Mouse (Mus musculus) limb, embryonic 13.5 days (tissue): Measurements from ENCODE around the gene Scaf11. TPM values are rescaled to one million over a fixed set of nuclear protein-coding genes. Genes with fewer than 3 reads are reported as not detected.
A peak's percentile ranks its signal among the peaks of the same experiment; 100 is the strongest.
"Not testable (repeated sequence)": the region's sequence is repeated elsewhere in the genome, so short reads cannot be mapped to it uniquely, and the experiment has no call there.

Experiments
- ATAC-seq: fragments of 200-750 bp; cut with Nextera tagmentation; 2 replicates; pipeline ENCODE4 v1.8.0; 2017; ENCODE audit warnings: low read depth, moderate number of reproducible peaks, moderate TSS enrichment; ENCODE audit not compliant: low FRiP score
- H3K27ac ChIP-seq: fragments of 300-500 bp; sonication (generic); 2 replicates; pipeline ENCODE4 v1.5.1; 2015; ENCODE audit warnings: inconsistent platforms, mild to moderate bottlenecking, moderate library complexity
- H3K27me3 ChIP-seq: fragments of 300-500 bp; sonication (generic); 2 replicates; pipeline ENCODE4 v1.6.1; 2015; ENCODE audit warnings: mild to moderate bottlenecking, inconsistent platforms
- H3K36me3 ChIP-seq: fragments of 300-500 bp; sonication (generic); 2 replicates; pipeline ENCODE4 v1.6.1; 2015; ENCODE audit warnings: inconsistent platforms, mild to moderate bottlenecking, moderate library complexity
- H3K4me1 ChIP-seq: fragments of 300-500 bp; sonication (generic); 2 replicates; pipeline ENCODE4 v1.6.1; 2015; ENCODE audit warnings: inconsistent platforms
- H3K4me2 ChIP-seq: fragments of 300-500 bp; sonication (generic); replicated peaks from 2 replicates; pipeline ENCODE4 v1.6.1; 2015; ENCODE audit warnings: inconsistent platforms, mild to moderate bottlenecking, moderate library complexity
- H3K4me3 ChIP-seq: fragments of 300-500 bp; sonication (generic); 2 replicates; pipeline ENCODE4 v1.5.1; 2015; ENCODE audit warnings: moderate library complexity, mild to moderate bottlenecking, inconsistent platforms
- H3K9ac ChIP-seq: fragments of 300-500 bp; sonication (generic); 2 replicates; pipeline ENCODE4 v1.6.1; 2015; ENCODE audit warnings: mild to moderate bottlenecking, inconsistent platforms
- H3K9me3 ChIP-seq: fragments of 300-500 bp; sonication (generic); 2 replicates; pipeline ENCODE4 v1.6.1; 2016; ENCODE audit warnings: inconsistent platforms
- WGBS: fragments of 180-500 bp; shearing (Covaris S2); methylation state at CpG from one replicate; pipeline ENCODE4 v1.1.7; 2015; 5-methylcytosine and 5-hydroxymethylcytosine counted together
- polyA plus RNA-seq: library from polyadenylated mRNA; unstranded; fragments of >200 nt; fragmentation: Nextera tagmentation; extraction: Ambion mirVana; gene quantifications from 2 replicates; pipeline ENCODE4 v1.2.1, GENCODE M21; 2015

Scaf11 gene
- polyA plus RNA-seq: 112 and 116 TPM in 2 replicates

GRCm38 (mm10) chr15:96460730-96461540 lies at the start of gene Scaf11:
Scaf11 (minus strand) TSS chr15:96460843.
- peak within 1 kb of the TSS; percentile 100 for H3K27ac ChIP-seq
- no peaks in the 10 kb centered on the region for H3K36me3 ChIP-seq
- under 1% methylated on average over 73 of the region's 96 CpGs for WGBS
- peak; percentile 94 for ATAC-seq
- H3K4me1 ChIP-seq: peaks cover 36% of the 10 kb centered on the region
- no peaks in the 10 kb centered on the region for H3K9me3 ChIP-seq
- no peaks in the 10 kb centered on the region for H3K27me3 ChIP-seq
- peak within 1 kb of the TSS; percentile 90 for H3K4me2 ChIP-seq
- peak within 1 kb of the TSS; percentile 89 for H3K4me3 ChIP-seq
- peak within 1 kb of the TSS; percentile 97 for H3K9ac ChIP-seq

- H3K4me3 ChIP-seq: no peak overlapping the region
- H3K27me3 ChIP-seq: no peaks in the 10 kb centered on the region
- H3K4me2 ChIP-seq: peak overlapping the region; percentile 25
- H3K27ac ChIP-seq: no peak overlapping the region
- H3K4me1 ChIP-seq: no peaks in the 10 kb centered on the region
- no peak overlapping the region for H3K9ac ChIP-seq
- H3K36me3 ChIP-seq: no peaks in the 10 kb centered on the region
- peaks cover 18% of the 10 kb centered on the region for H3K9me3 ChIP-seq
- no peak for ATAC-seq
- WGBS: 48% methylated on average over 18 of the region's 18 CpGs
Observed at GRCm38 (mm10) chr15:96507097-96507840, 46.6 kb upstream of the Scaf11 start.

GRCm38 (mm10) chr15:96497646-96498045 lies 37.0 kb upstream of the Scaf11 start:
- H3K27ac ChIP-seq: no peak overlapping the region
- no peaks in the 10 kb centered on the region for H3K36me3 ChIP-seq
- no peak overlapping the region for H3K9ac ChIP-seq
- no peaks in the 10 kb centered on the region for H3K4me1 ChIP-seq
- no peak for ATAC-seq
- 91% methylated on average over 7 of the region's 7 CpGs for WGBS
- H3K4me3 ChIP-seq: no peak overlapping the region
- H3K4me2 ChIP-seq: no peak overlapping the region
- peaks cover 15% of the 10 kb centered on the region for H3K9me3 ChIP-seq
- no peaks in the 10 kb centered on the region for H3K27me3 ChIP-seq

- Histone ChIP-seq H3K27me3 (no peaks in the 10 kb centered on the region), H3K9me3 (peaks cover 5% of the 10 kb centered on the region), H3K27ac (no peak overlapping the region), H3K36me3 (no peaks in the 10 kb centered on the region), H3K4me1 (peaks cover 21% of the 10 kb centered on the region), H3K4me2 (no peak overlapping the region), H3K4me3 (no peak overlapping the region), H3K9ac (no peak overlapping the region)
- no peak for ATAC-seq
- WGBS: 79% methylated on average over 6 of the region's 6 CpGs
Observed at GRCm38 (mm10) chr15:96494279-96494678, 33.6 kb upstream of the Scaf11 start.

GRCm38 (mm10) chr15:96493573-96493972 lies 32.9 kb upstream of the Scaf11 start:
- WGBS: 60% methylated on average over 5 of the region's 5 CpGs
- no peak overlapping the region for H3K4me3 ChIP-seq
- no peak overlapping the region for H3K4me2 ChIP-seq
- H3K9ac ChIP-seq: no peak overlapping the region
- peaks cover 5% of the 10 kb centered on the region for H3K9me3 ChIP-seq
- H3K27me3 ChIP-seq: no peaks in the 10 kb centered on the region
- ATAC-seq: no peak
- H3K36me3 ChIP-seq: no peaks in the 10 kb centered on the region
- H3K4me1 ChIP-seq: peaks cover 28% of the 10 kb centered on the region
- no peak overlapping the region for H3K27ac ChIP-seq

- H3K9me3 ChIP-seq, H3K4me3 ChIP-seq, H3K36me3 ChIP-seq, H3K9ac ChIP-seq, H3K4me2 ChIP-seq, H3K27ac ChIP-seq, ATAC-seq, H3K27me3 ChIP-seq: not testable (repeated sequence)
- H3K4me1 ChIP-seq: peaks cover 34% of the 10 kb centered on the region
- 93% methylated on average over 4 of the region's 4 CpGs for WGBS
Observed at GRCm38 (mm10) chr15:96492919-96493318, 32.3 kb upstream of the Scaf11 start.

GRCm38 (mm10) chr15:96491861-96492641 lies 31.4 kb upstream of the Scaf11 start:
- 0 out of 2 replicates have a peak, but pooled peaks have one; percentile 62 for ATAC-seq

GRCm38 (mm10) chr15:96491421-96491820 lies 30.8 kb upstream of the Scaf11 start:
- H3K4me2 ChIP-seq: peak overlapping the region; percentile 10; the same call in 1 of the 2 replicates
- no peak for ATAC-seq
- H3K27me3 ChIP-seq: no peaks in the 10 kb centered on the region
- peak overlapping the region; percentile 65; the same call in 1 of the 2 replicates for H3K27ac ChIP-seq
- H3K36me3 ChIP-seq: no peaks in the 10 kb centered on the region
- H3K4me3 ChIP-seq: no peak overlapping the region
- no peaks in the 10 kb centered on the region; the same call in 1 of the 2 replicates for H3K9me3 ChIP-seq
- no peak overlapping the region for H3K9ac ChIP-seq
- H3K4me1 ChIP-seq: peaks cover 40% of the 10 kb centered on the region
- 9% methylated on average over 3 of the region's 3 CpGs for WGBS

More at GRCm38 (mm10) chr15:96491861-96492641, 31.4 kb upstream of the Scaf11 start:
- Histone ChIP-seq H3K4me3 (no peak overlapping the region), H3K27ac (peak overlapping the region; percentile 65; the same call in 1 of the 2 replicates), H3K36me3 (no peaks in the 10 kb centered on the region), H3K9ac (no peak overlapping the region), H3K4me1 (peaks cover 40% of the 10 kb centered on the region), H3K27me3 (no peaks in the 10 kb centered on the region), H3K4me2 (peak overlapping the region; percentile 10), H3K9me3 (no peaks in the 10 kb centered on the region; the same call in 1 of the 2 replicates)
- 18% methylated on average over 13 of the region's 13 CpGs for WGBS

- no peak overlapping the region for H3K4me2 ChIP-seq
- H3K36me3 ChIP-seq: no peaks in the 10 kb centered on the region
- H3K9me3 ChIP-seq: no peaks in the 10 kb centered on the region; the same call in 1 of the 2 replicates
- H3K27me3 ChIP-seq: no peaks in the 10 kb centered on the region
- H3K4me1 ChIP-seq: peaks cover 40% of the 10 kb centered on the region
- 63% methylated on average over 5 of the region's 5 CpGs for WGBS
- no peak overlapping the region for H3K9ac ChIP-seq
- no peak overlapping the region for H3K4me3 ChIP-seq
- ATAC-seq: no peak
- H3K27ac ChIP-seq: no peak overlapping the region
Observed at GRCm38 (mm10) chr15:96490123-96490522, 29.5 kb upstream of the Scaf11 start.

GRCm38 (mm10) chr15:96488941-96489786 lies 28.5 kb upstream of the Scaf11 start:
- WGBS: 20% methylated on average over 20 of the region's 20 CpGs
- H3K36me3 ChIP-seq: no peaks in the 10 kb centered on the region
- H3K4me3 ChIP-seq: peak overlapping the region; percentile 13
- no peak overlapping the region for H3K9ac ChIP-seq
- peak overlapping the region; percentile 53 for H3K4me2 ChIP-seq
- no peak overlapping the region for H3K27ac ChIP-seq
- peaks cover 40% of the 10 kb centered on the region for H3K4me1 ChIP-seq
- H3K9me3 ChIP-seq: no peaks in the 10 kb centered on the region
- peak; percentile 38; the same call in 1 of the 2 replicates for ATAC-seq
- H3K27me3 ChIP-seq: no peaks in the 10 kb centered on the region
